Mouse (Mus musculus): Measurements from ENCODE around the gene Crhr1.
"Not testable (repeated sequence)": the region's sequence is repeated elsewhere in the genome, so short reads cannot be mapped to it uniquely, and the experiment has no call there.

The Crhr1 gene

GRCm38 (mm10) chr11:104195382-104195781 is 62.7 kb downstream of the Crhr1 start:
- no peak for DNase-seq (ENCODE audit: low spot score)

DNA sequence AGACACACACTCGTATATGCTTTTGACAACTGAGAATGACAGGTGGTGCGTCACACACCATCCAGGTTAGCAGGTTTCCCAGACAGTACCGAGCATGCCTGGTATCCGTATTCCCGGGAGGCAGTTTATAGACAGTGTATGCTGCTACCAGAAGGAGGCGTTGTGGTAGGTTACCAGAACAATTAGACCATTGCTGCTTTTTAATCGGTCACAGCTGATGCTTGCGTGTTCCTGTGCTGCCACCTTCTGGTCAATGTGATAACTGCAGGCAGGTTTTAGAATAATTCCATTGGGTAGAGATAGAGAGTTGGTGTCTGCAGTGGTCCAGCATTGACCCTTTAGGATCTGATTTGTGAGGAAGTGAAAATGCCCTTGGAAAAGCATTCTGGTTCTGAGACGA is 63.1 kb downstream of the Crhr1 start:
- peak; percentile 95 for DNase-seq (ENCODE audit: low spot score)

DNA sequence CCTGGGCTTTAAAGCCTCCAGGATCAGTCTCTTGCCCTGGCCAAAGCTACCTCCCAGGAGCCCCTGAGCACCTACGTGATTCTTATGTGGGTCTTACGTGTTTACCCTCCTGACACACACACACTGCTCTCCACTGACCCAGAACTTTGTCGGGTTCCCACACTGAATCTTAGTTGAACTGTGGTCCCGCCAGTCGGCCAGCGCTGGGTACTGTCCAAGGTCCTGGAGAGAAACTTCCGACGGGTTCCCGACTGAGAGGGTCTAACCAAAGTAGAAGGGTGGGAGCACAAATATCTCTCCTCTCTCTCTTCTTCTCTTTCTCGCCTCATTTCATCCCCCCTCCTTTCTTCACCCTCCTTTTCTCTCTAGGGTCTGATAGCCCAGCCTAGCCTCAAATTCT is 65.2 kb downstream of the Crhr1 start:
- DNase-seq (ENCODE audit: low spot score) = no peak

DNA sequence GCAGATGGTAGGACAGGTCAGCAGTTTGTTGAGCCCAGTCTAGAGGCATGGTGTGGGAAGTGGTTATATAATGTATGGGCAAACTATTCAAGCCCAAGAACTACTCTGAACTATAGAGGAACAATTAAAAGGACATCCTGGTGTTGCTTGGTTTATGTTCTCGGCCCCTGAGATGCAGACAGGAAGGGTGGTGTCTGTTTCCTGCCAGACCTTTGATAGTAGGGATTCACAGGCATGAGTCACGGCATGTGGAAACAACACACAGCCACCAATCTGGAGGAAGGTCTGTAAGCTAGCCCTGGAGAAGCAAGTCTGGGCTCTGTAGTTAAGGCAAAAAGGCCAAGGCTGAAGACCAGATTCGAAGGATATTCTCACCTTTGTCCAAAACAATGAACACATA is 70.6 kb downstream of the Crhr1 start:
- no peak for DNase-seq (ENCODE audit: low spot score)

- no peak for DNase-seq (ENCODE audit: low spot score)
Measured at GRCm38 (mm10) chr11:104206573-104206972, 73.9 kb downstream of the Crhr1 start.

- DNase-seq (ENCODE audit: low spot score) = no peak
Measured at GRCm38 (mm10) chr11:104209041-104209440, 76.4 kb downstream of the Crhr1 start.

GRCm38 (mm10) chr11:104211251-104211650 is 78.6 kb downstream of the Crhr1 start:
- peak; percentile 50 for DNase-seq (ENCODE audit: low spot score)

DNA sequence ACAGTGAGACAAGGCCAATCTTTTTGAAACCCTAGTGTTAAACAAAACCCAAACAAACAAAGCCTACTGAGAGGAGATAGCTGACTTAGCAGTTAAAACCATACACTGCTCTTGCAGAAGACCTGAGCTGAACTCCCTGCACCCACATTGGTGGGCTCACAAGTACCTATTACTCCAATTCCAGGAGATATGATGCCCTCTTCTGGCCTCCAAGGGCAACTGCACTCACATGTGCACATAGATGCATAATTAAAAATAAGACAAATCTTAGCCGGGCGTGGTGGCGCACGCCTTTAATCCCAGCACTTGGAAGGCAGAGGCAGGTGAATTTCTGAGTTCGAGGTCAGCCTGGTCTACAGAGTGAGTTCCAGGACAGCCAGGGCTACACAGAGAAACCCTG is 81.5 kb downstream of the Crhr1 start:
- DNase-seq (ENCODE audit: low spot score) = not testable (repeated sequence)

- DNase-seq (ENCODE audit: low spot score) = no peak
Measured at GRCm38 (mm10) chr11:104218075-104218474, 85.4 kb downstream of the Crhr1 start.

DNA sequence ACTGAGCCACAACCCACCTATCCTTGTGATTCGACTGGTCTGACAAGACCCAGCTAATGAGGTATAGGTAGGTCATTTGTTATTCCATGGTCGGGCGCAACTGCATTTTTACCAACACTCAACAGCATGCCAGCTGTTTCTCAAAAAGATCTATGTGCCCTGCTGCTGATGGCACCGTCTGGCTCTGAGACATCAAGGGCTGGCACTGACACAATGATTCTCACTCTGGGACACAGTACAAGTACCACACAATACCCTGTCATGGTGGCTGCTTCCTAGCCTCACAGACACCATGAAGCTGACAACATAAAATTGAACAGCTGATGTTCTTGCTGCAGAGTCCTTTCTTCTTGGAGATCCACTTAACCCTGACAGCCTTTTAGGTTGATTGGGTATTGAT is 87.6 kb downstream of the Crhr1 start:
- peak; percentile 46 for DNase-seq (ENCODE audit: low spot score)

DNA sequence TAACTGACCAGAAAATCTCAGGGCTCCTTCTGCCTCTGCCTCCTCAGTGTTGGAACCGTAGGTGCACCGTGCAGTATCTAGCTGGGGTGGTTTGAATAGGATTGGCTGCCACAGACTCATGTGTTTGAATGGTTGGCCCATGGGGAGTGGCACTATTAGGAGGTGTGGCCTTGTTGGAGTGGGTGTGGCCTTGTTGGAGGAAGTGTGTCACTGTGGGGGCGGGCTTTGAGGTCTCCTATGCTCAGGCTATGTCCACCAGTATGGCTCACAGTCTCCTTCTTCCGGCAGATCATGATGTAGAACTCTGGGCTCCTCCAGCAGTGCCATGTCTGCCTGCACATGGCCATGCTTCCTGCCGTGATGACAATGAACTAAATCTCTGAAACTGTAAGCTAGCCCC is 89.1 kb downstream of the Crhr1 start:
- DNase-seq (ENCODE audit: low spot score) = no peak

DNA sequence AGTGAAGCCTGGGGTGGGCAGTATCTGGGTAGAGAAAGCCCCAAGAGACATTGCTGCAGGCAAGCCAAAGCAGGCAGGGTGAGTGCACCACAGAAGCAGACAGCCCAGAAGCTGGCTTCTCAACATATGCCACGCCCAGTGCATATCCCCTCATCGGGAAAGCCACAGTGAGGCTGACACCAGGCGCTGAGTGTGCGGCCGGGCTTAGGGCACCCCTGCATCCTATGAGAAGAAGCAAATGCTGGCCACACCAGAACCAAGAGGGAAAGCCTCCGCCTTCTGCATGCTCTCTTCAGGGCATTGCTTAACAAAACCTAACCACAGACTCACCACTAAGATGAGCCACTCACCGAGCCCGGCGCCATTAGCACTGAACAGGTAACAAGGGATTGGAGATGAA is 90.6 kb downstream of the Crhr1 start:
- no peak for DNase-seq (ENCODE audit: low spot score)
